Mouse (Mus musculus) cerebellum, adult 2 months (tissue): ENCODE results near the gene Otx2.

Source experiments
- CTCF ChIP-seq: fragments of 200-500 bp; IDR thresholded peaks from 2 replicates; pipeline ENCODE4 v1.5.1; 2011; ENCODE audit warnings: low read depth, mild to moderate bottlenecking, control low read depth, low read length, moderate library complexity, borderline replicate concordance; ENCODE audit not compliant: insufficient read depth
- POLR2A ChIP-seq: fragments of 200-500 bp; IDR thresholded peaks from 2 replicates; pipeline ENCODE4 v1.6.1; 2011; ENCODE audit warnings: low read length, control low read depth, borderline replicate concordance; ENCODE audit not compliant: insufficient read depth

- TF ChIP-seq CTCF (no peak), POLR2A (no peak)
Measured at GRCm38 (mm10) chr14:48629404-48629803, 44.2 kb downstream of the Otx2 start.
